Mouse (Mus musculus) urinary bladder, adult 18-20 months (tissue): ENCODE measurements around the gene Phf1.
"Not testable (repeated sequence)": the region's sequence is repeated elsewhere in the genome, so short reads cannot be mapped to it uniquely, and the experiment has no call there.

Source experiments
- DNase-seq, 2 experiments: peaks; one replicate each; pipeline ENCODE4 v3.0.0; 2022; ENCODE audit warnings: low spot score in 2 of 2, mixed read lengths in 2 of 2

Gene Phf1

DNA sequence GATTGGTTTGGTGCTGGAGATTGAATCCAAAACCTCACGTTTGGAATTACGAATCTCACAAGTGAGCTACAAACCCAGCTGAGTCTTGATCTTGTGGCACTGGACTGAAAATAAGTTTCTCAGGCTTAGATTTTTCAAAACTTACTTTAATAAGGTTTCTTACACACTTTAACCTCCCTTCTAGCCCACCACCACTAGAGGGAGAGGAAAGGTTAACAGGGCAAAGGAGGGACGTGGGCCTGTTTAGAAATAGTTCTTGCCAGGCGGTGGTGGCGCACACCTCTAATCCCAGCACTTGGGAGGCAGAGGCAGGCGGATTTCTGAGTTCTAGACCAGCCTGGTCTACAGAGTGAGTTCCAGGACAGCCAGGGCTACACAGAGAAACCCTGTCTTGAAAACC, 44.5 kb downstream of the Phf1 start:
- DNase-seq: not testable (repeated sequence)

DNA sequence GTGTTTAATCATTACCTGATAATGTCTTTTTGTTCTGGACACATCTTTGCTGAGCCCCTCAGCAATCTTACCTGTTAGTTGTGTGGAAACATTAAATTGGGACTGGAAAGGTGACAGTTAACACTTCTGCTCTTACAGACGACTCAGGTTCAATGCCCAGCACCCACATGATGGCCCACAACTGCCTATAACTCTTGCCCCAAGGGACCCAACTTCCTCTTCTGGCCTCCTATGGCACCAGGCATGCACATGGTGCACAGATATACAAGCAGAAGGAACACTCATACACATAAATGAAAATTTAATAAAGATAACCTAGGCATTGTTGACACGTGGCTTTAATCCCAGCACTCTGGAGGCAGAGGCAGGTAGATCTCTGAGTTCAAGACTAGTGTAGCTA, 46.6 kb downstream of the Phf1 start:
- DNase-seq: no peak

DNA sequence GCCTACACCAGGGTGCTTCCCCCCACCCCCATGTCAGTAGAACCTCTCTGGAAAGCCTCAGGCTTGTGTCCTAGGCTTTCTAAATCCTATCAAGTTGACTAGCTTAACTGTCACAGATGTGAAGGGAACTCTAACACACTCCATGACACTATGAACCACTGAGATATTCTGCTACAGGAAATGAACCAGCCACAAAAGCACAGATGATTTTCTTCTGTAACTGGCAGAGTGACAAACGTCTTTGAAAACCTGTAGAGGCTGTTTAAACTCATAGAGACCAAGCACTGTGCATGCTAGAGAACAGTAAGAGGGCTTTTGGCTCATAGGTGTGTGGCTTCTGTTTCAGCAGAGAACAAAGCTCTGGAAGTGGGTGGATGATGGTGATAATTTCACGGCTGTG, 48.2 kb downstream of the Phf1 start:
- no peak for DNase-seq

DNA sequence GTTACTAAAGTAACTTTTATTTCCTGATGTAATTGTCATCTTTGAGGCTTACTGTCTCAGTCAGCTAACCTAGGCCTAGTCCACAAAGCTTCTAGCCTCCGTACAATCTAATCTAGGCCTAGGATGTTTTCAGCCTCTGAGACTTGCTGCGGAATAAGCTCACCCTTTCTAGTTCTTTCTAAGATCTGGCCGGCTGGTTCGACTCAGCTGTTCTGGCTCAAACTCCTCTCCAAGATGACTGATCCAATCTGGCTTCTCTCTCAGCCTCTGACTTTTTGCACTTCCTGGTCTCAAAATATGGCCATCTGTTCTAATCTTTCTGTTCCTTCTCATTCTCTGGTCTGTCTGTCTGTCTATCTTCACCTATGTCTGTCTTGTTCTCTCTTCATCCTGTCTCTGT, 50.5 kb downstream of the Phf1 start:
- DNase-seq: no peak

DNA sequence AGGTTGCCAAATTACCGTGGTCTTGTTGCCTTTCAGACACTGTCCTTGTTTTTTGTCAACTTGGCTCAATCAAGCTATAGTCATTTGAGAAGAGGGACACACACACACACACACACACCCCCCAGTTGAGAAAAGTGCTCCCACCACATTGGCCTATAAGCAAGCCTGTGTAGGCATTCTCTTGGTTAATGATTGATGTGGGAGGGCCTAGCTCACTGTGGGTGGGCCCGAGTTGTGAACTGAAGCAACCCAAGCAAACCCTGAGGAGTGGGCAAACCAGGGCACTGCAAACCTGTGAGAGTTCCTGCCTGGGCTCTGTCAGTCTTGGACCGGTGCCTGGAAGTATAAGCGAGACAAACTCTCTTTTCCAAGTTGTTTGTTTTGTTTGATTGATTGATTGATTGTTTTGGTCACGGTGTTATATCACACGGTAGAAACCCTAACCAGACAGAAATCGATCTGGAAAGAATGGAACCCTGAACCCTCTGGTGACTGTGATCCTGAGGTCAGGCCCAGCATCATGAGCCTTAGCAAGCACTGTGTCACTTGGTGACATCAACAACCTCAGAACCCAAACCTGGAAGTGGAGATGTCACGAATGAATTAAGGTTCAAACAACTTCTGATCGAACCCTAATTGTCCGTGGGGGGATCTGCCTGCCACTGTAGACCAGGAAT, 52.8 kb downstream of the Phf1 start:
- DNase-seq: no peak
